Mouse (Mus musculus): ENCODE measurements at regions not wholly inside any gene's neighbourhood (a gene's known extent, or its start where the extent isn't known, plus 50 kb on each side); places are given as distances from the start of the nearest gene placed in this dataset.

DNA sequence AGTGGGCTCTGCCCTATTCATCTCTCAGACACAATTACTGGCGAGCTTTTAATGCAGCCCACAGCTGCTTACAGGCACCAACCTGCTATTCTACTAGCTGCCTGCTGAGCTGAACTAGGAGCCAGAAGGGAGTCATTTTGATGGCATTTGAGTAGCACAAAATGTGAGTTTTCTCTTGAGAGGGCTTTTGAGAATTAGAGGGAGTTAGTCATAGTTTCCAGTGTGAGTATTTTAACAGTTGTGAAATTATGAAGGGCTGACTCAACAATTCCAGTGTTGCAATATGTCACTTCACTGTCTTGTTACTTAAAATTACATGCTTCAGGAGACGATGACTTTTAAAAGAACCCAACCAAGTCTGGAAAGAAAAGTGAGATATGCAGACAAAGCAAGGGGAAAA lies 54.4 kb upstream of the Ly86 start:
- peak; percentile 94 for ATAC-seq (ENCODE audit: low TSS enrichment)

DNA sequence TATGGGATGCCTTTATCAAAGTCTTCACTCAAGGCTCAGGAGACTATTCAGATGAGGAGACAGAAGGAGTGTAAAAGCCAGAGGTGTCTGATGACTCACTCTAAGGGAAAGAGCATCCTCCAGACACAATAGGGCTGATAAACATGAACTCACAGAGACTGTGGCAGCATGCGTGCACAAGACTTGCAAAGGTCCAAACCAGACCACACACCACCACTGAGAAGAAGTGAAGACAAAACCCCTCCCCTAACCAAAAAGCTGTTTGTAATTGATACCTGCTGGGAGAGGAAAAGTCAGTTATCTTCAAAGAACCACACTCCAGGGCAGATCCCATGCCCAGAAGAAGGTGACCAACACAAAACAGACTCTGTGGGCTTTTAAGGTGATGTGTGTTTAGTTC lies 56.0 kb upstream of the Ly86 start:
- no peak for ATAC-seq (ENCODE audit: low TSS enrichment)

DNA sequence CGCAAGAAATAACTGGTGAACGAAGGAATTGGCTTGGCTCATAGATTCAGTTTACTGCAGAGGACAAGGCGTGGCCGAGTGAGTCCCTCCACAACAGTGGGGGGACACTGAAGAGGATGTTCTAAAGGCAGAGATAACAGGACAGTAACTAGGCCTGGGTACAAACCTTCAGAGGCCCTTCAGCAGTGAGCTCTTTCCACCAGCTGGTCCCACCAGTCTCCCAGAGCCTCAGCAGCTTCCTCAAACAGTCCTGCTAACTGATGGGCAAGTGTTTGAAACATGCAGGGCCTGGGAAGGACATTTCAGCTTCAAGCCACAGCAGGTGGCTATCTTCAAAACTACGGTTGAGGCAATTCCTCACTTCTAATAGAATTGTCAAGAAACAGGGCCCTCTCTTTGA lies 62.5 kb upstream of the Ly86 start:
- no peak for ATAC-seq (ENCODE audit: low TSS enrichment)

DNA sequence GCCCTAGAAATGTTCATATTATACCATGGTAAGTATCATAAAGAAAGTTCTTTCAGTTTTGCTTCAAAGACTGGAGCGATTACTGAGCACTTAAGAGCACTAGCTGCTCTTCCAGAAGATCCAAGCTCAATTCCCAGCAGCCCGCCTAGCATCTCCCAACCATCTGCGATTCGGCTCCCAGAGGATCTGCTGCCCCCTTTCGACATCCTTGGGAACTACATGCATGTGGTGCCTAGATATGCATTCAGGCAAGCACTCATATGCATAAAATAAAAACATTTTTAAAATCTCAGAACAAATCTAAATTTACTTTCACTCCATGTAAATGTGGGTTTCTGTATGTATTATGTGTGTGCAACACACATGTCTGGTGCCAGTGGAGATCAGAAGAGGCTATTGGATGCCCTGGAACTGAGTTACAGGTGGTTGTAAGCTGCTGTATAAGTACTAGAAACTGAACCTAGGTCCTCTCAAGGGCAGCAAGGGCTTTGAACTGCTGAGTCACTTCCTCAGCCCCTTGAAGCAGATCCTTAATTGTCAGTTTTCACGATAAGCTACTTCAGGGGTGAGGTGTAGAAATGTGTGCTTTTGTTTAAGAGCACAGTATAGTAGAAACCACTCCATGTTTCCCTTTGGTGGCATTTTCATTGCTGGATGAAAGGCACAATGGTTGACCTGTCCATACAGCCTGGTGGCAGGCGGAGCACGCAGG lies 65.8 kb upstream of the Ly86 start:
- no peak for ATAC-seq (ENCODE audit: low TSS enrichment)

DNA sequence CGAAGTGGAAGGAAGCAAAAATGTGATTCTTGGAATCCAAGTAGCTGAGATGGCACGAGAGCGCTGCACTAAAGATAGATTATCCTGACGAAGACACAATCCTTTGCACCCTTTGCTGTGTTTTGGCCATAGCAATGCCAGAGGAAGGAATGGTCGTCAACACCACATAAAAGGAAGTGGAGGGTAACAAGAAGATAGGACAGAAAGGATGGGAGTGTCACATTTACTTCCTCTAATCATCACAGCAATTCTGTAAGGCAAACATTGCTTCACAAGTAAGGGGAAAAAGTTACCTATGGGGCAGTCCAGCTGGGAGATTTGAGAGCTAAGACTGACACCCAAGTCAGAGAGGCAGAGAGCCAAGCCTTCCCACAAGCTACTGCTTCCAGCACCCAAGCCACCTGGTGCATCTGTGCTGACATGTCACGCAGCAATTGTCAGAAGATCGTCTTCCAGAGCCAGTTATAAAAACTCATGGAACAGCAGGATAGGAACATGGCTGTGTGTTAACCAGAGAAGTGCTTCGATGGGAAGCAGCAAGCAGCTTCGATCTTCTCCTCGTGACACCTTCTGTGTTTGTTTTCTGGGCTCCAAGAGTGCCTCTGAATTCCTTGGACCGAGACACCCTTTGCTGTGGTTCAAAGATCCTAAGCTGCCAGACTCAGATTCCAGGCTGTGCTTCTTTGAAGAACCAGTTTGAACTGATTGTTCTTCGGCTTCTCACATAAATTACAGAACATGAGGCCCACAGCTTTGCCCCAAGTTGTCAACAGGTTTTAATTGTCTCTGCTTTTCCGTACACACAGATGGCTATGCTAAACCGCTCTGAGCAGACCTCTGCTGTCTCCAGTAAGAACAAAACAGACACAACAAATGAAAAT lies 95.2 kb upstream of the Ly86 start:
- ATAC-seq (ENCODE audit: low TSS enrichment): peak; percentile 65

DNA sequence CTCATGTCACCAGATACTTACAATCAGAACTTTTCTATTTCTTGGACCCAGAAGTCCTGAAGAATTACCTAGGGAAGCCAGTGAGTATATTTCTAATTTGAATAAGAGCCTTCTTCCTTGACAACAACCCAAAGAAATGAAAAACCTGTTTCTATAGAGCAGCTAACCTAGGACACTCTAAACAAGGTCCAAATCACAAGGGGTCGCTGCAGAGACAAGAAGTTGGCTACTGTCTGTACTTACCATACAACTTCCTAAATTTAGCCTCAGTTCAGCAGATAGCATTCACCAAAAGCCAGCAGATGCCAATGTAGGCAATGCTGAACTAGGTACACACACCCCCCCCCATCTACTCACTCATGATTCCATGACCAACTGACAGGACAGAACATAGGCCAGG lies 96.3 kb upstream of the Ly86 start:
- ATAC-seq (ENCODE audit: low TSS enrichment): no peak

DNA sequence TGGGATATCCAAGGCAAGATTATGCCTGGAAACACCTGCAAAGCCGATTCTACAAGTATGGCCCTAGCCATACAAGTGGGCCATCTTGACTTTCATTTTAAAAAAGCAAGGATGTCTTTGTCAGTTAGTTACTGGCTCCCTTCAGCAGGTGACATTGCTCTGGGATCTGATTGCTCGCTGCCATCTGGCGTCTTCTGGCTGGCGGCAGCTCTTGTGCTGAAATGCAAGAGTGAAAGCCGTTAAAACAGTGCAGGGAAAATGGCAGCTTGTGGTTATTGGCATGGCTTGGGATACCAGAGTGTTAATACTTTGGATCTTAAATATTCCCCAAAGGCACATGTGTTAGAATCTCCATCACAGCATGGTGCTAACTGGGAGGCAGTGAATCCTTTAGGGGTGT lies 105.0 kb upstream of the Ly86 start:
- peak; percentile 44; the same call in 1 of the 2 replicates for ATAC-seq (ENCODE audit: low TSS enrichment)

DNA sequence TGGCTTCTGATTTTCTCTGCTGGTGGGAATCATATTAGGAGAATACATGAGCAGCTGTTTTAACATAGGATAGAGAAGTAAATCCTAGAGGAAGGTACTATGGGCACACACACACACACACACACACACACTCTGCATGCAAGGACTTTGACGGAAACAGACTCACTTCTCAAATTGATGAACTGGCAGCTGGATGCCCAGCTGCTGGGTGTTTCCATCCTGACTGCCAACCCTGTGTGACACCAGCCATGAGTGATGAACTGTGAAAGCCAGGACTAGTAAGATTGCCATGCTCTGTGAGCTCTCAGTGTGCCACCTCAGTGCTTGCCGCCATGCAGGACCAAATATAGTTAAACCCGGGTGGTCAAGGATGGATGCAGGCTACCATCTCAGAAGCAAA lies 107.7 kb upstream of the Ly86 start:
- ATAC-seq (ENCODE audit: low TSS enrichment): no peak

DNA sequence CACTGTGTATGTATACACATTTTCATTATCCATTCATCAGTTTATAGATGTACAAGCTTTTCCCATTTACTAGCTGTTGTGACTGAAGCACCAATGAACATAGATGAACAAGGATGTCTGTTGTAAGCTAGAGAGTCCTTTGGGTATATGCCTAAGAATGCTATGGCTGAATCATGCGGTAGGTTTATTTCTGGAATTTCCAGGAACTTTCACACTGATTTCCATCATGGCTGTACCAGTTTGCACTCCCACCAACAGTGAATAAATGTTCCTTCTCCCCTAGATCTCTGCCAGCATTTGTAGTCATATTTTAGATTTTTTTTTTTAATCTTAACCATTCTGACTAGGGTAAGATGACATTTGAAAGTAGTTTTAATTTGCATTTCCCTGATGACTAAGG lies 119.2 kb upstream of the Ly86 start:
- peak; percentile 99 for ATAC-seq (ENCODE audit: low TSS enrichment)

DNA sequence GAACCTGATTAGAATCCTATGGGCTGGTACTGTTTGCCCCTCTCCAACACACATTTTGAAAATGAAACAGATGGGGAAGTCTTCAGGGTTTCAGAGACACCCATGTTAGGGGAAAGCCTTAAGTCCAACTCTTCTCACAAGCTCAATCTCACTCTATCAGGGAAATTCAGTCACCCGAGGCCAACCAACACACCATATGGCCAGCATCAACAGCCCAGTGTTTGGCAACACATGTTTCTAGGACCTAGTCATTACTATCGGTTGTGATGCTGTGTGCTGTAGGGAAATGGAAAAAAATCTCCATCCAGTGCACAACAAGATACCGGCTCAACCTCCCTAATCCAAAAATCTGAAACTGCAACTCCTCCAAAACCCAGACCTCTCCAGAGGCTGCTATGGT lies 124.6 kb upstream of the Ly86 start:
- ATAC-seq (ENCODE audit: low TSS enrichment): no peak

DNA sequence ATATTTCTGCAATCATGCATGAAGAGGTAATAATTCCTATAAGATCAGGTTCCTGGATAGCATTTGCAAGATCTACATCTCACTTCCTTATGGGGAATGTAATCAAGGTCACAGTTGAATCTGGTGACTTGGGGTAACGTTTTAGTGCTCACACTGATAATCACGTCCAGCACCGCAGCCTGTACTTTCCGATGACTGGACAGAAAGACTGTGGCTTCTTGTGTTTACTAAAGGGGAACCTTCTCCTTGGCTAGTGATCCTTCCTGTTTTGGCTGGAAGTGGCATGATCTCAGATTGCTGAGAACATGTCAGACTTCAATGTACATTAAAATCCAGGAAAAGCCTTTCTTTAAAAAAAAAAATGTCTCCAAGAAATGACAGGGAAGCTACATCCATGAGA lies 126.4 kb upstream of the Ly86 start:
- no peak for ATAC-seq (ENCODE audit: low TSS enrichment)

DNA sequence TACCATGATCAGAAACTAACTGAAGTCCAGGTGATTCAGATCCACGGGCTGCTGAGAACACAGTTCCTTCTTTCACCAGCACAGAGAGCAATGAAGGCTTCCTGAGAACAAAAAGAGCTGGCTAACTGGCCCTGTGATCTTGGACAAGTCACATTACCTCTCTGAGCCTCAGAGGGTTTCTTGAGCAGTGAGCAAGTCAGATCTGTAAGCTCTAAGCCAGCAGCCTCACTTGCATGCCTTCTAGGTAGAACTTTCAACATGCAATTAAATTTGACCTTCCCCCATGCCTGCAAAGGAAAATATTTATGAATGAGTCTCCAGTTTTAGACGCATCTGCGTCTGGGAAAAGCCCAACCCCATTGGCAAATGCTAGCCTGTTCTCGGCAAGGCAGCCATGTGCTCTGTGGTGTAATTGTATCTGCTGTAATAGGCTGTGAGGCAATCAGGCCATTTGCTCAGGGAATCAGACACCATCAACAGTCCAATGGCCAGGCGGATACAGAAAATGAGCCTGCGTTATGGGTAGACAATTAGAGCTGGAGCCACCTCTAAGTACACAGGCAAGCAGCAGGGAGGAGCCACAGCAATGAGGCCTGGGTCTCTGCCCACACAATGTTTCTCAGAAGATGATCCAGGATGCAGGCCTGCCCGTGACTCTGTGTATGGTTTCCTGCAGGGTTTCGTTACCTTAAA lies 130.3 kb upstream of the Ly86 start:
- no peak for ATAC-seq (ENCODE audit: low TSS enrichment)

DNA sequence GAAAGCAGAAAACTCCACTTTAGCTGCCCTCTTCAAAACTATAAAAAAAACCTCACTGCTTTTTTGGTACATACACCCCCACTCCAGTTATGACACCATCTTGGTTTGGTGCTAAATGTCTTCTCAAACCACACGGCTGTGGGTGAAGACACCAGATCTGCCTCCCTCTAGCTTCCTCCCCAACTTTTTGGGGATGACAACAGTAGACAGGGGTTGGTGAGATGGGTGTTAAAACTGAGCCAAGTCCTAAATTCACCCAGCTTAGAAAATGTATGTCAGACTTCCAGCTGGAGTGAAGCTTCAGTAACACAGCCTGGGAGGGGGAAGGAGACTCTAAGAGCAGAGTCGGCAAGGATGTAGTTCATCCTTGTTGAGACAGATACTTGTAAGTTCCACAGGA lies 147.1 kb upstream of the F13a1 start:
- ATAC-seq (ENCODE audit: low TSS enrichment): peak; percentile 98

DNA sequence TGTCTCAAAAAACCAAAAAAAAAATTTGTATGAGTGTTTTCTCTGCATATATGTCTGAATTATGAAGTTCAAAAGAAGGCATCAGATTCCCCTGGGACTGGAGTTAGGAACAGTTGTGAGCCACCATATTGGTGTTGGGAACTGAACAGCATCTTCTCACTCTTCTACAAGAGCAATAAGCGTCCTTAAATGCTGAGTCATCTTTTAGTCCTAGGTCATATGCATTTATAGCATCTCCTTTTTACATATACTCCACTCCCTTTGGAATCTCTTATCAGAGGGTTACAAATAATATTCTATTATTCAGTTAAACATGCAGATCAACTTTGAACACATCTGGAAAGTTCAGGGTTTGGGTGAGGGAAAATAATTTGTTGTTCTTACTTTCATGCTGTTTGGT lies 145.8 kb upstream of the F13a1 start:
- ATAC-seq (ENCODE audit: low TSS enrichment): no peak

DNA sequence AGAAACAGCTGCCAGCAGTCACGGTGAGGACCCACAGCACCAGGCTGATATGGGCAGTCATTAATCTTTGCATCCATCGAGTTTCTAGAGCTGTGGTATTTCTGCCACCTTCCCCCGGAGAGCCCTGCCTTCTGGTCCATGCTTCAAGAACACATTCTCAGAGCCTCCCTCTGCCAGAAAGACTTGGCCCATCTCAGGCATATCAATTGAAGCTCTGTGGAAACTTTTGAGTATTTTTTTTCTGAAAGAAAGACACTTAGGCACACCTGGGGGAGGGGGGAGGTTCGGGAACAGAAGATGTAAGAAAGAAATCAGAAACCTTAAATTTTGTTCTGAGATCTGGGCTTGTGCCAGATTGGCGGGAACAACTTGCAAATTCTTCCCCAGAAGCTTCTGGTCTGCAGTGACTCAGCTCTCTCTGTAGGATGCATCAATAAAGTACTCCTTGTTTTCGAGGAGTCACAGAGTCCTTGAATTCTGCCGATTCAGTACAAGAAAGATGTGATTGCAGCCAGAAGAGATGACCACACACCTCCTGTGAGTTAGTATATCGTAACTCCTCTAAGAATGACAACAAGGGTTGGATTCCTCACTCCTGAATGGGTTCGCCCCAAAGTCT lies 131.2 kb upstream of the F13a1 start:
- peak; percentile 97 for ATAC-seq (ENCODE audit: low TSS enrichment)

DNA sequence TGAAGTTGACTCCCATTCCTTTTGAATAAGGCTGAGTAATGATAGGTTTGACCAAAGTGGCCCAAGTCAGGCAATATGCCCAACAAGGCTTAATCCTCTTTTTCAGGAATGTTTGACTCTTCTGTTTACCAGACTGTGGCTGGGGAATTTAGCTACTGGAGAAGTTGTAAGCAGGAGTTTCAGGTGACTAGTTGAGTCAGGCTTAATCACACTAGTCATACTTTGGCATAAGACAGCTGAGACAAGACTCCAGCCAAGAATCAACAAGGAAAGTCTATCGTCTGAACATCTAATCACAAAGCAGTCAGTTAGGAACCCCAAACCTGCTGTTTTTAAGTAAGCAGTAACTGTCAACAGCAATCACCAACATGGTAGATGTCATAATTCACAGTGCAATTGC lies 126.5 kb upstream of the F13a1 start:
- ATAC-seq (ENCODE audit: low TSS enrichment): no peak

DNA sequence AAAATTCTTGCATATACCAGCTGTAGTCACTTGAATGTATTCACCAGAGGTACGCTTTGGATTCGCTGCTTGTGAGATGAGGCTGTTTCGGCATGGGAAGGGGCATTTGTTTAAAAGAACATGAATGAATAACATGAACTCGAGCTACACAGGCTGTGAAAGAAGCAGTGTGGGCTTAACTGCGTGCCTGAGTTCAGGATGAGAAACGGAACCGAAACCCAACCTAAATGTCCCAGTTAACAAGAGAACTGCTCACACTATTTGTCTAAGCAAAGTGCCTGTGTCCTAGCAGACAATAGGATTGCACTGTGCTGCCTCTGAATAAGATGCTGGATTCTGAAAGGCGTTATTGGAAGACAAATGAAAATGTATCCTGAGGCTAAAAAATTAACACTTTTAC lies 126.0 kb upstream of the F13a1 start:
- ATAC-seq (ENCODE audit: low TSS enrichment): no peak

DNA sequence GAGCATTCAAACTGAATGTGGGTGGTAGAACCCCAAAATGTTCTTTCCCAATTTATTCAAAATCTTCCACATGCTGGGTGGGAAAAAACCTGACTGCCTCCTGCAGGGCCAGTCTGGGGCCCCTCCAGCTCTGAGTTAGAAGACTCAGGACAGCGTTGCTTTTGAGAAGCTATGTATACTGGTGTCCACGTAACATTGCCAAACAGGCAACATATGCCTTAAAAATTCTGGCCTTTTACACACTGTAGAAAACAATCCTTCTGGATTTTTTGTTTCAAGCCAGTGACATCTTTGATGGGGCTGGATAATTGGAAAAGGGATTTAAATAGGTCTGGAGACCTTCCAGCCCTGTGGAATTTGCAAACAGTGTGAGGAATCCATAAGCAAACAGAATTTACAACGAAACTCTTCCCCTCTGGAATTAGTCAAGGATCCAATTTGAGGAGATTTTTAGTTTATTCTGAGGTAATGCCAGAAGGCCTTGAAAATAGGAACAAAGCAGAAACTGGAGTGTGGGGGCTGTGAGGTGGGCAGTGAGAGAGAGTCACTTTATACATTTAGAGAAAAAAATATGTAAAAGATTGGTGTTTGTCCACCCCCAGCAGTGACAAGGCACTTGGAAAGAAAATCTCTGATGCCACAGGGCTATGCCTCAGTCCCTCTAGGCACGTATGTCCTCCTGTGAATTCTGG lies 108.9 kb upstream of the F13a1 start:
- peak; percentile 85 for ATAC-seq (ENCODE audit: low TSS enrichment)

DNA sequence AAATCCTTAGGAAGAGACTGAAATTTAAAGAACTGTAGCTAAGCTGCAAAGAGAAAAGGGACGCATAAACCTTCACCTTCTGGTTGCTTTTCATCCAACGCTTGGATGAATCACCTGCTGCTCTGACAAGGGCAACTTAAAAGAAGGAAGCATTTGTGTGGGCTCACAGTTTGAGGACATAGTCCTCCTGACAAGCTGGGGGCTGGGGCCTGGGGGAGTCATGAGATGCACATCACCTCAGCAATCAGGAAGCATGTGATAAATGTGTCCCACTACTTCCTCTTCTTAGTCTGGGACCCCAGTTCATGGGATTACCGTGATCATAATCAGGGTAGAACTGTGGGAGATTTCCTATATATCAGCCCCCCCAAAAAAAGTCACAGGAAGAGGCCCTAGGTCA lies 107.8 kb upstream of the F13a1 start:
- ATAC-seq (ENCODE audit: low TSS enrichment): no peak

DNA sequence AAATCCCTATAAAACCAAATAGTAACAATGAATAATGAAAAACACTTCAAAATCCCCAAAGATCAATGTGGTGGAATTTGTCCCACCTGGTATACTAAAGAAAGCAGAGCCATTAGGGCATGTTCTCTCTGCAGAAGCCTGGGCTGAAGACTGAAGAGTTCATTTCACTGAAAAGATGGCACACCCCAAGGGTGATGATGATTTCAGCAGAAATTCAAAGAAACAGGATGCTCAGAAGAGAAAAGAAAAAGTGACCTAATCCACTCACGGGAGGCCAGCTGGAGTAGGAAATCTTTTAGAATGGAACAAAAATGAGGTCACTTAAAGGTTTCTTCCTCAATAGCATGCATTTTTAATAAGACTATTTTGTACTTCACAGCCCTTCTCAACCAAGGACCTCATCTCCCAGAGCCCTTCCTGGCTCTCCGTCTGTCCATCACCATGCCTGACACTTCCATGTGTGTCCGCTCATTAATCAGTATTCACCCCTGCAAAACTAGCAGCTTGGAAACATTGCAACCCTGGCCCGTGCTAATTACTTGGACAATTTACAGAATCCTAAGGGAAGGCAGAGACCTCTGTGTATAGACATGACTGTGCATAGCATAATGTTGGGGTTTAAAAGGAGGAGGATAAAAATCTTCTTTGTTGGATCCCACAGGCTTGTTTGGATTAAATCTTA lies 101.9 kb upstream of the F13a1 start:
- ATAC-seq (ENCODE audit: low TSS enrichment): no peak

DNA sequence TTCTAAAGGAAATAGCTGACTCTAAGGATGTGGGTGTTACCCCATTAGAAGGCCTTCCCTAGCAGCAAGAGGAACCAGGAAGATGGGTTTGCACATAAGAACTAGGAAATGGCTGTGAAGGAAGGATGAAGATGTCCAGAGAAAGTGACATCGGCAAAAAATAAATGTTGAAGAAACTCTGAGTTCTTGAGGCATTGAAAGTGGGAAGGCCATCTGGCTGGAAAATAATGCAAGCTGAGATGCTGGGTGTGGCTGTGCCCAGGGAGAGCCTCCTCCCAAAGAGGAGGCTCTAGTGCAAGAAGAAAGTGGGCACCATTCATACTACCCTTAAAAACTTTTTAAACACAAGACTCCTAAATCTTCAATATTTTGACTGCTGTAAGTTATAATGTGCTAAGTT lies 99.9 kb upstream of the F13a1 start:
- no peak for ATAC-seq (ENCODE audit: low TSS enrichment)
